Mouse (Mus musculus): ENCODE data around the gene Poc1b. TPM values are rescaled to one million over a fixed set of nuclear protein-coding genes. Genes with fewer than 3 reads are reported as not detected.

Gene Poc1b
- polyA plus RNA-seq, 1 experiment from 2014 or later, result 14.9 TPM

- no peak overlapping the region for H3K9ac ChIP-seq (replicated peaks; ENCODE audit: low read length)
- no peaks in the 10 kb centered on the region for H3K27me3 ChIP-seq (ENCODE audit: control insufficient read depth, insufficient read depth, low read length)
- H3K9me3 ChIP-seq (ENCODE audit: control insufficient read depth, low read length), result no peaks in the 10 kb centered on the region
- H3K4me2 ChIP-seq (ENCODE audit: low read length), result no peak overlapping the region
- no peaks in the 10 kb centered on the region for H3K36me3 ChIP-seq (ENCODE audit: control insufficient read depth, insufficient read depth, low read length)
- DNase-seq, result no peak
- WGBS, result 78% methylated on average over 5 of the region's 5 CpGs
- ATAC-seq (ENCODE audit: low FRiP score, low TSS enrichment), result no peak
- peaks cover 26% of the 10 kb centered on the region for H3K4me1 ChIP-seq (ENCODE audit: control insufficient read depth, insufficient read depth, low read length)
- no peak overlapping the region for H3K27ac ChIP-seq (replicated peaks; ENCODE audit: low read depth, low read length)
- no peak overlapping the region for H3K4me3 ChIP-seq (replicated peaks; ENCODE audit: low read depth, low read length)
These were observed 94.1 kb downstream of the Poc1b start for GRCm38 (mm10) chr10:99200944-99201343.

- no peaks in the 10 kb centered on the region for H3K9me3 ChIP-seq (ENCODE audit: control insufficient read depth, low read length)
- no peak overlapping the region for H3K4me3 ChIP-seq (replicated peaks; ENCODE audit: low read depth, low read length)
- H3K9ac ChIP-seq (replicated peaks; ENCODE audit: low read length), result no peak overlapping the region
- no peaks in the 10 kb centered on the region for H3K36me3 ChIP-seq (ENCODE audit: control insufficient read depth, insufficient read depth, low read length)
- H3K27ac ChIP-seq (replicated peaks; ENCODE audit: low read depth, low read length), result no peak overlapping the region
- ATAC-seq (ENCODE audit: low FRiP score, low TSS enrichment) (no peak), DNase-seq (peak; percentile 49)
- H3K27me3 ChIP-seq (ENCODE audit: control insufficient read depth, insufficient read depth, low read length), result no peaks in the 10 kb centered on the region
- H3K4me1 ChIP-seq (ENCODE audit: control insufficient read depth, insufficient read depth, low read length), result peaks cover 24% of the 10 kb centered on the region
- H3K4me2 ChIP-seq (ENCODE audit: low read length), result no peak overlapping the region
- 35% methylated on average over 1 of the region's 1 CpGs for WGBS
These were observed 95.0 kb downstream of the Poc1b start for GRCm38 (mm10) chr10:99201786-99202185.

- H3K4me3 ChIP-seq (replicated peaks; ENCODE audit: low read depth, low read length), result no peak overlapping the region
- DNase-seq, result no peak
- no peaks in the 10 kb centered on the region for H3K9me3 ChIP-seq (ENCODE audit: control insufficient read depth, low read length)
- no peaks in the 10 kb centered on the region for H3K27me3 ChIP-seq (ENCODE audit: control insufficient read depth, insufficient read depth, low read length)
- H3K4me1 ChIP-seq (ENCODE audit: control insufficient read depth, insufficient read depth, low read length), result peaks cover 19% of the 10 kb centered on the region
- WGBS, result 51% methylated on average over 8 of the region's 8 CpGs
- H3K9ac ChIP-seq (replicated peaks; ENCODE audit: low read length), result no peak overlapping the region
- no peak overlapping the region for H3K27ac ChIP-seq (replicated peaks; ENCODE audit: low read depth, low read length)
- H3K4me2 ChIP-seq (ENCODE audit: low read length), result no peak overlapping the region
- ATAC-seq (ENCODE audit: low FRiP score, low TSS enrichment), result no peak
- no peaks in the 10 kb centered on the region for H3K36me3 ChIP-seq (ENCODE audit: control insufficient read depth, insufficient read depth, low read length)
These were observed 95.5 kb downstream of the Poc1b start for GRCm38 (mm10) chr10:99202363-99202762.

GRCm38 (mm10) chr10:99203163-99203562, 96.3 kb downstream of the Poc1b start:
- DNase-seq (no peak), ATAC-seq (ENCODE audit: low FRiP score, low TSS enrichment) (no peak)
- Histone ChIP-seq H3K4me3 (replicated peaks; ENCODE audit: low read depth, low read length) (peak overlapping the region; percentile 20), H3K4me1 (ENCODE audit: control insufficient read depth, insufficient read depth, low read length) (peaks cover 18% of the 10 kb centered on the region), H3K27me3 (ENCODE audit: control insufficient read depth, insufficient read depth, low read length) (no peaks in the 10 kb centered on the region), H3K27ac (replicated peaks; ENCODE audit: low read depth, low read length) (no peak overlapping the region), H3K9ac (replicated peaks; ENCODE audit: low read length) (no peak overlapping the region), H3K36me3 (ENCODE audit: control insufficient read depth, insufficient read depth, low read length) (no peaks in the 10 kb centered on the region), H3K9me3 (ENCODE audit: control insufficient read depth, low read length) (no peaks in the 10 kb centered on the region), H3K4me2 (ENCODE audit: low read length) (peak overlapping the region; percentile 55)
- 36% methylated on average over 5 of the region's 5 CpGs for WGBS

- H3K4me1 ChIP-seq (ENCODE audit: control insufficient read depth, insufficient read depth, low read length), result peaks cover 18% of the 10 kb centered on the region
- no peaks in the 10 kb centered on the region for H3K36me3 ChIP-seq (ENCODE audit: control insufficient read depth, insufficient read depth, low read length)
- H3K4me2 ChIP-seq (ENCODE audit: low read length), result peak overlapping the region; percentile 55
- peak overlapping the region; percentile 43; the same call in 1 of the 2 replicates for H3K27ac ChIP-seq (replicated peaks; ENCODE audit: low read depth, low read length)
- DNase-seq (peak; percentile 63), ATAC-seq (ENCODE audit: low FRiP score, low TSS enrichment) (peak; percentile 44; the same call in 1 of the 2 replicates)
- no peaks in the 10 kb centered on the region for H3K9me3 ChIP-seq (ENCODE audit: control insufficient read depth, low read length)
- H3K9ac ChIP-seq (replicated peaks; ENCODE audit: low read length), result no peak overlapping the region; the same call in 1 of the 2 replicates
- H3K4me3 ChIP-seq (replicated peaks; ENCODE audit: low read depth, low read length), result peak overlapping the region; percentile 20
- no peaks in the 10 kb centered on the region for H3K27me3 ChIP-seq (ENCODE audit: control insufficient read depth, insufficient read depth, low read length)
- WGBS, result 2% methylated on average over 29 of the region's 29 CpGs
These were observed 97.0 kb downstream of the Poc1b start for GRCm38 (mm10) chr10:99203577-99204487.

- H3K4me3 ChIP-seq (replicated peaks; ENCODE audit: low read depth, low read length), result no peak overlapping the region
- no peak overlapping the region; the same call in 1 of the 2 replicates for H3K9ac ChIP-seq (replicated peaks; ENCODE audit: low read length)
- H3K36me3 ChIP-seq (ENCODE audit: control insufficient read depth, insufficient read depth, low read length), result no peaks in the 10 kb centered on the region
- ATAC-seq (ENCODE audit: low FRiP score, low TSS enrichment) (0 out of 2 replicates have a peak, but pooled peaks have one; percentile 25), DNase-seq (peak; percentile 38)
- no peaks in the 10 kb centered on the region for H3K9me3 ChIP-seq (ENCODE audit: control insufficient read depth, low read length)
- peaks cover 18% of the 10 kb centered on the region for H3K4me1 ChIP-seq (ENCODE audit: control insufficient read depth, insufficient read depth, low read length)
- 0 out of 2 replicates have a peak overlapping the region, but pooled peaks have one; percentile 15 for H3K27ac ChIP-seq (replicated peaks; ENCODE audit: low read depth, low read length)
- H3K4me2 ChIP-seq (ENCODE audit: low read length), result peak overlapping the region; percentile 55
- H3K27me3 ChIP-seq (ENCODE audit: control insufficient read depth, insufficient read depth, low read length), result no peaks in the 10 kb centered on the region
- under 1% methylated on average over 11 of the region's 11 CpGs for WGBS
These were observed 97.7 kb downstream of the Poc1b start for GRCm38 (mm10) chr10:99204553-99204952.

GRCm38 (mm10) chr10:99207121-99207520, 100.3 kb downstream of the Poc1b start:
- ATAC-seq (ENCODE audit: low FRiP score, low TSS enrichment), result no peak
- no peak overlapping the region for H3K27ac ChIP-seq (replicated peaks; ENCODE audit: low read depth, low read length)

GRCm38 (mm10) chr10:99209146-99209800, 102.4 kb downstream of the Poc1b start:
- Histone ChIP-seq H3K36me3 (ENCODE audit: control insufficient read depth, insufficient read depth, low read length) (no peaks in the 10 kb centered on the region), H3K4me1 (ENCODE audit: control insufficient read depth, insufficient read depth, low read length) (peaks cover 4% of the 10 kb centered on the region), H3K27me3 (ENCODE audit: control insufficient read depth, insufficient read depth, low read length) (no peaks in the 10 kb centered on the region), H3K4me2 (ENCODE audit: low read length) (no peak overlapping the region), H3K9me3 (ENCODE audit: control insufficient read depth, low read length) (no peaks in the 10 kb centered on the region), H3K27ac (replicated peaks; ENCODE audit: low read depth, low read length) (no peak overlapping the region), H3K4me3 (replicated peaks; ENCODE audit: low read depth, low read length) (no peak overlapping the region), H3K9ac (replicated peaks; ENCODE audit: low read length) (no peak overlapping the region)
- no peak for ATAC-seq (ENCODE audit: low FRiP score, low TSS enrichment)
- 85% methylated on average over 13 of the region's 13 CpGs for WGBS
- DNase-seq, result no peak

More at GRCm38 (mm10) chr10:99207121-99207520, 100.3 kb downstream of the Poc1b start:
- H3K9ac ChIP-seq (replicated peaks; ENCODE audit: low read length), result no peak overlapping the region
- H3K4me3 ChIP-seq (replicated peaks; ENCODE audit: low read depth, low read length), result no peak overlapping the region
- no peaks in the 10 kb centered on the region for H3K9me3 ChIP-seq (ENCODE audit: control insufficient read depth, low read length)
- H3K4me2 ChIP-seq (ENCODE audit: low read length), result no peak overlapping the region
- no peak for DNase-seq
- H3K4me1 ChIP-seq (ENCODE audit: control insufficient read depth, insufficient read depth, low read length), result peaks cover 18% of the 10 kb centered on the region
- 43% methylated on average over 2 of the region's 2 CpGs for WGBS
- H3K36me3 ChIP-seq (ENCODE audit: control insufficient read depth, insufficient read depth, low read length), result no peaks in the 10 kb centered on the region
- H3K27me3 ChIP-seq (ENCODE audit: control insufficient read depth, insufficient read depth, low read length), result no peaks in the 10 kb centered on the region

Measured in midbrain, embryonic 14.5 days (tissue).